Mouse (Mus musculus) Patski (cell line): Measurements from ENCODE around the gene Ky. TPM values are rescaled to one million over a fixed set of nuclear protein-coding genes. Genes with fewer than 3 reads are reported as not detected.

Experiments used
- ATAC-seq: fragments of 100-300 bp; one replicate; pipeline ENCODE4 v1.8.0; 2021
- CTCF ChIA-PET: fragments of 350-600 bp; sonication (Branson Sonifier 250); formaldehyde crosslinking; loops from one replicate; lab custom pipeline; 2022; ENCODE audit warnings: inconsistent platforms; lab: Charles Lee
- POLR2A ChIA-PET: fragments of 350-600 bp; sonication (Branson Sonifier 250); formaldehyde crosslinking; loops from one replicate; lab custom pipeline; 2022; ENCODE audit warnings: antibody characterized with exemption, inconsistent platforms; lab: Charles Lee
- DNase-seq: peaks from one replicate; pipeline ENCODE4 v3.0.0-alpha.2; 2011; ENCODE audit warnings: low read depth, low spot score
- H3K27me3 ChIP-seq: fragments of 371-371 bp; one replicate; pipeline ENCODE4 v1.5.1; 2021
- CTCF ChIP-seq: fragments of 100-300 bp; IDR thresholded peaks from one replicate; pipeline ENCODE4 v1.5.1; 2021
- in situ Hi-C: fragments of 300-500 bp; cut with MboI; formaldehyde crosslinking; loops from 3 replicates; pipeline ENCODE4 v1.11.1; 2018; ENCODE audit warnings: low pct_unique_long_range_greater_than_20kb, mixed read lengths
- polyA plus RNA-seq: library from polyadenylated mRNA; unstranded; gene quantifications from one replicate; pipeline ENCODE4 v1.2.3, GENCODE M21; 2021

Ky gene
- polyA plus RNA-seq, 1 experiment from 2014 or later = not detected

DNA sequence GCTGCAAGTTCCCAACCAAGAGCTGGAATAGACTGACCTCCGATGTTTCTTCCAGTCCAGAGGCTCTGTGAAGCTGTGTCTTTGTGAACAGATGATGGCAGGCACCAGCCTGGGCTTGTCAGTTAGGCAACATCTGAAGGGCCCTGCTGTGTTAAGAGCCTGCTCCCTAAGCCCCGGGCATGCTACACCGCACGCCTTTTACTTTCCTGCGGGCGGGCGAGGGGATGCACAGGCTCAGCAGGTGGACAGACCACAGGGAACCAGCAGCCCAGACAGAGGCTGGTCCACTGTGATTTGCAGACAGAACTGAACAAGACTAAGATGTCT is 41.4 kb downstream of the Ky start:
- TF ChIP-seq CTCF = no peak
- H3K27me3 ChIP-seq = peaks cover 19% of the 10 kb centered on the region
- DNase-seq = no peak
- ChIA-PET POLR2A (no interaction called here), CTCF (no interaction called here)
- in situ Hi-C loops = loop anchor here (10.0 to 25.0 kb wide), 3 partner anchors 192 to 1360 kb away; partner anchors contain the start of gene Ephb1
- no peak for ATAC-seq

DNA sequence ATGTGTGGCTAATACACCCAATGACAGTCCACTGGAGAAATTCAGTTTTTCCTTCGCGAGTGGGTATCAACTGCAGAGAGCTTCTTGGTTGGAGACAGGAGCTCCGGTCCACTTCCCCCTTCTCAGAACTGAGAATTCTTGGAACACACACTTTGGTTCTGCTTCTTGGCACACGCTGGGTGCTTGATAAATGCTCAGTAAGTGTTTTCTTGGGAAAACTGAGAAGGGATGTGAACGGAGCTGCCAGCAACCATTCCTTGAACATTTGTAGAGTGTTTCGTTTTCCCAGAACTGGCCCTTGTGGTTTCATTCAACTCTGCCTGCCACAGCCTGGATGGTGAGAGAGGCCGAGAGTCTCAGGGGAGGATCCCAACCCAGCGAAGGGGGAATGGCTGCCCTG is 43.7 kb downstream of the Ky start:
- no peak for TF ChIP-seq CTCF
- no peak for DNase-seq
- in situ Hi-C loops = loop anchor here (10.0 to 25.0 kb wide), 3 partner anchors 194 to 1362 kb away; partner anchors contain the start of gene Ephb1
- CTCF ChIA-PET = no interaction called here
- POLR2A ChIA-PET = interaction anchor here (0.6 kb wide), 1 partner anchor 26 kb away, joined by 3 read pairs; no protein-coding TSS in a partner anchor
- peaks cover 7% of the 10 kb centered on the region for H3K27me3 ChIP-seq
- no peak for ATAC-seq

DNA sequence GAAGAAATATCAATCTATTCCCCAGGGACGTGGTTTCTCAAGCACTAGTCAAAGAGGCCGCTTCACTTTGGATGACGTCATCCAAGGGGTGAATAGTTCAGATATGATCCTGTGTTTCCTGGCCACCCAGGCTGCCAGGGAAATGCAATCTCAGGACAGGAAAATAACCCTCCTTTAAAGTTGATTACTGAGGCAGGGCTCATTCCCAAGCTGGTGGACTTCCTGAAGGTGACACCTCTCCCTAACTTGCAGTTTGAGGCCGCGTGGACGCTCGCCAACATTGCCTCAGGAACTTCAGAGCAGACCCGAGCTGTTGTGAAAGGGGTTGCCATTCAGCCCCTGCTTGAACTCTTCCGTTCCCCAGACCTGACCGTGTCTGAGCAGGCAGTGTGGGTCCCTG is 46.2 kb downstream of the Ky start:
- no peak for TF ChIP-seq CTCF
- ChIA-PET POLR2A (no interaction called here), CTCF (no interaction called here)
- DNase-seq (no peak), ATAC-seq (no peak)
- in situ Hi-C loops = no loop called here
- H3K27me3 ChIP-seq = peaks cover 4% of the 10 kb centered on the region

DNA sequence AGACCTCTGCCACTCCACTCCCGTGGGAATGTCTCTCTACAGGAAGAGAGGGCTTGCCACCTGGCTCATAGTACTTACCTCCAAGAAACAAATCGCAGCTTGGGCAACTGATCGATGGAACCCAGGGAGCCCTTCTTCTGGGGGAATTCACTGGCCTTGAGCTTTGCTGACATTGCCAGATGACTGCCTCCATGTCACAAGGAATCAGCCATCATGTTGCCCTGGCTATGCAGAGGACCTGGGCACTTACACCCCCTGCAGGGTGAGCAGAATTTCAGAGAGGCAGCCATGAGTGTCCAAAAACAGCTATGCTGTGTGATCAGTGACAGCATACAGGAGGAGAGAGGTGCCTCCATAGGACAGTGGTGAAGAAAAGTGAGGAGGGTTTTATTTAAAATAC is 48.2 kb downstream of the Ky start:
- CTCF ChIA-PET = no interaction called here
- DNase-seq = no peak
- POLR2A ChIA-PET = no interaction called here
- ATAC-seq = no peak
- in situ Hi-C loops = no loop called here
- no peaks in the 10 kb centered on the region for H3K27me3 ChIP-seq
- TF ChIP-seq CTCF = no peak

DNA sequence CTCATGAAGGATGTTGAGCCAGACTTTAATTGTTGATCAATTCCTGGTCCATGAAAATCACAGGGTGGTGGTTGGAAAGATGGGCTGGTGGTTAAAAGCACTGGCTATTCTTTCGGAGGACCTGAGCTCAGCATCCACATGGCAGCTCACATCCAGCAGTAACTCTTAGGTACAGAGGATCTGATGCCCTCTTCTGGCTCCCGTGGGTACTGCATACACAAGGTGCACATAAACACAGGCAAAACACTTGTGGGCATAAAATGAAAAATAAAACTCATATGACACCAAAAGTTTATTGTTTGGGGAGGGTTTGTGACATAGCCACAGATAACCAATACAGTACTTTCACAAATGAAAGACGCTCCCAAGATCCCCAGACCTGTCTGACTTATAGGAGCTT is 52.9 kb downstream of the Ky start:
- ATAC-seq (no peak), DNase-seq (no peak)
- CTCF ChIA-PET = no interaction called here
- in situ Hi-C loops = no loop called here
- peaks cover 8% of the 10 kb centered on the region for H3K27me3 ChIP-seq
- POLR2A ChIA-PET = interaction anchor here (0.6 kb wide), 1 partner anchor 290 kb away, joined by 5 read pairs; no protein-coding TSS in a partner anchor
- no peak for TF ChIP-seq CTCF

DNA sequence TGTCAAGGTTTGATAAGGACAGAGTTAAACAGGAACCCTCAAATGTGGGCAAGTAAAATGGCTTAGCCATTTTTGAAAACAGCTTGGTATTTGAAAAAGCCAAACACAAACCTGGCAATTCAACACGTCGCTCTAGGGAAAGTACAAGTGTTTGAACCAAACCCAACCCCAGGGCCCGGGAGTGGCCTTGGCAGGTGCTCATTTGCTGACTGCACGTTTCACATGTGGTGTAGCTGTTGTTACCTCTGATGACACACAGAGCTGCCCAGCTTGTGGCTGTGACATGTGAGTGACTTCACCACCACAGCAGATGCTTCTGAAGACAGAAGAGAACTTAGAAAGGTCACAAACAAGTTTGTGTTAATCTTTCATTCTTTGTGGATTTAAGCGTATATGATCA is 67.3 kb downstream of the Ky start:
- ATAC-seq (no peak), DNase-seq (no peak)
- no peak for TF ChIP-seq CTCF
- peaks cover 10% of the 10 kb centered on the region for H3K27me3 ChIP-seq
- ChIA-PET CTCF (interaction anchor here (1.2 kb wide), 1 partner anchor 11 kb away, joined by 3 read pairs; no protein-coding TSS in a partner anchor), POLR2A (no interaction called here)
- in situ Hi-C loops = no loop called here

DNA sequence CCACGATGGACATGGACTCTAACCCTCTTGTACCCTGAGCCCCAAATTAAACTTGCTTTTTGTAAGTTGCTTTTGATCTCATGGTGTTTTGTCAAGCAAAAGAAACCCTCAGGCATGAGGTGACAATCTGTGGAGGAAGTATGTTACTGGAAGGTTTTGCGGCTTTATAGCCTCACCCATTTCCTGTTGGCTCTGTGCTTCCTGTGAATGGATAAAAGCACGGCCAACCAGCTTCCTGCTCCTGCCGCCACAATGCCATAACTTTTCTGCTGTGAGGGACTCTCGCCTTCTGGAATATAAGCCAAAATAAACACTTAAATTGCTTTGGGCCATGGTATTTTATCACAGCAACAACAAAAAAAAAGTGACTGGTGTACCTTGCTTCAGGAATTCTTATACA is 71.9 kb downstream of the Ky start:
- ATAC-seq (no peak), DNase-seq (no peak)
- no peak for TF ChIP-seq CTCF
- ChIA-PET CTCF (interaction anchor here (1.2 kb wide), 1 partner anchor 14 kb away, joined by 3 read pairs; no protein-coding TSS in a partner anchor), POLR2A (no interaction called here)
- no peaks in the 10 kb centered on the region for H3K27me3 ChIP-seq
- in situ Hi-C loops = no loop called here

DNA sequence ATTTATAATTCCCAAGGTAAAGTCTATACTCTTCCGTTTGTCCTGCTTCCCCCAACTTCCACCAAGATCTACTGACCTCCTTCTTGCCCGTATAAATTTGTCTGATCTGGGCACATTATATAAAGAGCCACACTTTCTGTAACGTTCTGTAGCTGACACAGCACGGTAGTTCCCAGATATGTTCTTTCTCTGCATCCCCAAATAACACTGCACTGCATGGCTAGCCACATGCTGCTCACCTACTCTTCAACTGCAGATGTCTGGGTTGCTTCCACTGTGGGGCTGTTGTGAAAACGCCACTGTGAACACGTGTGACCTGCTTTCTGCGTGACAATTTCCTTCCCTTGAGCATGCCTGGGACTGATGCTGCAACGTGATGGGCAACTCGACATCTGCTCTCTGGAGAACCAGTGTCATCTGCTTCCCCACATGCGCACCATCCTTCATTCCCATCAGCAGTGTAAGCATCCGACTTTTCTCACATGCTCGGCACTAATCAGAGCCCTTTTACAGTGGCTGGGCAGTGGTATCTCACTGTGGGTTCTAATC is 76.4 kb downstream of the Ky start:
- H3K27me3 ChIP-seq = no peaks in the 10 kb centered on the region
- ChIA-PET POLR2A (no interaction called here), CTCF (no interaction called here)
- no peak for TF ChIP-seq CTCF
- in situ Hi-C loops = no loop called here
- ATAC-seq = no peak
- DNase-seq = no peak

DNA sequence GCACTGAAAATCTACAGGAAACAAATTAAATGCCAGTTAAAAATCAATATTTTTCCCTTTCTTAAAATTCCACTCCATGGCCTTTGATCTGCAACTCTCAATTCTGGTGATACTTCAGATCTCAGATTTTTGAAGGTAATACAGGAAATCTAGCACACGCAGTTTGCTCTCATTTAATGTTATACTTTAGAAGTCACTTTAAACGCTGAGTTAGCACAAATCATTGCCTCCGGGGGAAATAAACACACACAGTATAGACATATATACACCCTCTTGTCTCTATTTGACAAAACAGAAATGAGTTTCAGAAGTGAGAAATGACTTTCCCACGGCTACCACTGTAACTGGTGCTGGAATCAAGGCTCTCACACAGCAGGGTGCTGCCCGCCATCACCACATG is 81.8 kb downstream of the Ky start:
- POLR2A ChIA-PET = no interaction called here
- ATAC-seq = no peak
- no peaks in the 10 kb centered on the region for H3K27me3 ChIP-seq
- no peak for DNase-seq
- in situ Hi-C loops = no loop called here
- CTCF ChIA-PET = interaction anchor here (1.4 kb wide), 1 partner anchor 11 kb away, joined by 5 read pairs; no protein-coding TSS in a partner anchor
- no peak for TF ChIP-seq CTCF

DNA sequence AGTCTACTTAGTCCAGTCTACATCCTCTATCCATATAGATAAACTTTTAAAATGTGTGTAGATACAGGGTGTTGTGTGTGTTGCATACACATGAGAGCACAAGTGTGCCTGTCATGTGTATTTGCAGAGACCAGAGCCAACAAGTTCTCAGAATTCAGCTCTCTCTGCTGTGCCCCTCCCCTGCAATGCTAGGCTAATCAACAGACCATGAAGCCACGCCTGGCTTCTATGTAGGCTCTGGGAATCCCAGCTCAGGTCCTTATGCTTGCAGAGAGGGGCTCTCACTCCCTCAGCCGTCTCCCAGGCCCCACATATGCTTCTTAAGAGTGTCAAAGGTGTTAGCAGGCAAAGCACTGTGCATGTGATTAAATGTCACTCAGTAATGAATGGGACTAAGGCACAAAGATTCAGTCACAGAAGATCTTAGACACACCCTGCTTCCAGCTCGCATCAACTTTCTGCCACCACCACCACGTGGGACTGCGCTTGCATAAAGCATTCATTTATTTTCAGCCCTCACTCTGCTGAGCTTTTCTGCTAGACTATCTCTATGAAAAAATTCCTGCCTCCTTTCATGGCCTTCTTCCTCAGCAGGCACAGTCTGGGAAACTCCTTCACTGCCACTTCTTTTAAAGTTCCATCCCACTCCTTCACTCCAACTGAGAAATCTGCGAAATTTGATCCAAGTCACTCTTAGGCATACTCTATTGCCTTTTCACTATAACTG is 89.3 kb downstream of the Ky start:
- TF ChIP-seq CTCF = no peak
- H3K27me3 ChIP-seq = no peaks in the 10 kb centered on the region
- POLR2A ChIA-PET = no interaction called here
- in situ Hi-C loops = no loop called here
- DNase-seq (no peak), ATAC-seq (no peak)
- CTCF ChIA-PET = interaction anchor here (1.2 kb wide), 1 partner anchor 24 kb away, joined by 3 read pairs; no protein-coding TSS in a partner anchor

Other genes with a start within 250 kb of the Ky start
- gene Ephb1, start 151.1 kb upstream of the Ky start, polyA plus RNA-seq = 8.5 TPM
- gene Anapc13, start 120.5 kb downstream of the Ky start, polyA plus RNA-seq = 113 TPM
- 33.9 TPM for gene Cep63, start 120.8 kb downstream of the Ky start, polyA plus RNA-seq
- 306 TPM for gene Amotl2, start 210.9 kb downstream of the Ky start, polyA plus RNA-seq